Mouse (Mus musculus): ENCODE results near the gene Mtnr1b.
"Not testable (repeated sequence)": the region's sequence is repeated elsewhere in the genome, so short reads cannot be mapped to it uniquely, and the experiment has no call there.

The Mtnr1b gene

DNA sequence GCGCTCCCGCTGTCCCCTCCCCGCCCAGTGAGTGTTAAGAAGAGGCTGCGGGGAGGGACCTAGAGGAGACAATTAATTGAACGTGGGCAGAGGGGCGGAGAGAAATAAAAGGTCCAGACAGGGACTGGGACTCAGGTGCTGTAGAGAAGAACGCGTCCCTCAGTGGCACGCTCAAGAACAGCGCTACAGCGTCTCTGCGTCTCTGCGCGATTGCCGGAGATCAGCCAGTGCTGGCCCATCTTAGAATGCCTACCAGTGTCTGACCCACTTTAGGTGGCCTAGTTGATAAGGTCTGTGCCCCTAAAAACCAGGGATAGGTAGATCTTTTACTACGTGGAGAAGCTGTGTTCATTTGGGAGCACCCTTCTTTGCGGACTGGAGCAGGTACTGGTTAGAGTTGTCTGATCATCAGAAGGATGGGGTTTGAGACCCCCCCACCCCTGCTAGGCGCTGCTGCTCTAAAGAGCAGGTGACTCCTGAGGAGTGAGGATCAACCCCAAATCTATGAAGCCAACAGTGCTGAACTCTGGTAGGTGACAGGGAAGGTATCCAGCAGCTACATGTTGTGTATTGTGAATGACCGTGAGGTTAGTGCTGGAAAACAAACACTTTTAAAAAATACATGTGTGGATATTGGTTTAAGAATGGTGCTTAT lies at the start of gene Mtnr1b:
TSS of gene Mtnr1b (minus strand) at position 51 of the 655 bp plus-strand sequence.
- DNase-seq = no peak

DNA sequence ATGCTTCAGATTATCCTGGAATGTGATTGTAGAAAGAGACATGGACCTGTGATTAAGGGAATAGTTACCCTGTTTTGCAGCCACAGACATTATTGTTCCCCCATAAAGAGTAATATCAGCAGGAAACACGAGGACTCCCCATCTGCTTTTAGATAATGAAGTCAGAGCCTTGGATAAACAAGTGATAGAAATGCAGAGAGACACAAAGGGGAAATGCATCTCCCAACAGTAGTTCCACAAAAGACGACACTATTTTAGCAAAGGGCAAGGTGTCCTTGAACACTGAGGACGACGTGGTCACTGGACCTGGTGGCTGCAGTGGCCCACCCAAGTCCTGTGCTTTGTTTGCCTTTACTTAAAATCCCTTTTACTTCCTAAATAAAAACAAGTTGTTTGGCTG lies 45.9 kb upstream of the Mtnr1b start:
- no peak for DNase-seq

DNA sequence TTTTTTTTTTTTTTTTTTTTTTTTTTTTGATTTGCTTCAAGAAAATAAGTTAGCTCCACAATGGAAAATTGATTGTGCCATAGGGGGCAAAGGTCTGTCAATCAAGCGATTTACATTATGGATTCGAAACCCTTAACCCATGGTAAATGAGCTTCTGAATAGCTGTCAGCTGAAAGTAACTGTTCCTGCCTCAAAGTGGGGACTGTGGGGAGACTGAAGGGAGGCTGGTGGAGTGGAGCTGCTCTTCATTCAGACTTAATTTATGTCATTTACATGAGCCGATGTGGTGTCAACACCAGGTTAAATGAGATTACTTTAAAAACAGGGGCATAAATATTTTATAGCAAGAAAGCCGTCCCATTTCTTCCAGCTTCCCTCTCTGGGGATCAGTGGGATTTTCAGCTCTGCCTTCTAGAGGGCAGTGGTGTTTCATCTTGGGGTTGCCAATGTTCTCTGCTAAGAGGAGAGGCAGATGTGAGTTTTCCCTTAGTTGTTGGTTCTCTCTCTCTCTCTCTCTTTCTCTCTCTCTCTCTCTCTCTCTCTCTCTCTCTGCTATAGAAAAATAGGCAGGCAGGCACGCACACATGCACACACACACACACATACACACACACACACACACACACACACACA lies 45.1 kb upstream of the Mtnr1b start:
- DNase-seq = no peak

DNA sequence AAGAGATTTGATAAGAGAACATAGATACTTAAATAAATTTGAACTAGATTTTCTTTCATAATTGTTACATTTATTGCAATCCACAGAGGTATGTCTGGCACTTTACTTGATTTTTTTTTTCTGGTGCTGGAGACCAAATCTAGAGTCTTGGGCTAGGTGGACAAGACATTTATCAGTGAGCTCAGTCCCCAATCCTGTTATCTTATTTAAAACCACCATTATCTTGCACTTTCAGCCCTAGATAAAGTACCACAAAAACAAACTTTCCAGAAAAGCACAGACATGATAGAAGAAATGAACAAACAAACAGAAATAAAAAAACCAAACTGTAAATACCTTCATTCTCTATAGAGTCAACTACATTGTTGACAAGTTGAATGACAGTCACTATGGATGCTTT lies 42.2 kb upstream of the Mtnr1b start:
- DNase-seq = no peak

DNA sequence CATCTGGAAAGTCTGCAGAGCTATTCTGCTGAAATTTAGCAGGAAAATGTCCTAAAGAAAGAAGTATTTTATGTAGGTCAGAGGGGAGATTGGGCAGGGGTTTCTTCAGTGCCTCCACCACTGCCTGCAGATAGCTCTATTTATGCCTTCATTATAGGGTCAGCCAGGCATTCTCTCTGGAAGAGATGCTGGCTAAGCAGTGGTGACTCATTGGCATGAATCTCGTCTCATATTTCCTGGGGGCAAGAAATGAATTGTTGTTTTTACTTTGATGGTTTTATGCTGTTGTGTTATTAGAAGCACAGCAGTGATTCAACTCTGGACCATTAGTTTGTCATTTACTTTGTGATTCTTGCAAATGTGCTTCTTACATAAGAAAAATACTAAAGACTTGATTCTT lies 38.4 kb upstream of the Mtnr1b start:
- no peak for DNase-seq

DNA sequence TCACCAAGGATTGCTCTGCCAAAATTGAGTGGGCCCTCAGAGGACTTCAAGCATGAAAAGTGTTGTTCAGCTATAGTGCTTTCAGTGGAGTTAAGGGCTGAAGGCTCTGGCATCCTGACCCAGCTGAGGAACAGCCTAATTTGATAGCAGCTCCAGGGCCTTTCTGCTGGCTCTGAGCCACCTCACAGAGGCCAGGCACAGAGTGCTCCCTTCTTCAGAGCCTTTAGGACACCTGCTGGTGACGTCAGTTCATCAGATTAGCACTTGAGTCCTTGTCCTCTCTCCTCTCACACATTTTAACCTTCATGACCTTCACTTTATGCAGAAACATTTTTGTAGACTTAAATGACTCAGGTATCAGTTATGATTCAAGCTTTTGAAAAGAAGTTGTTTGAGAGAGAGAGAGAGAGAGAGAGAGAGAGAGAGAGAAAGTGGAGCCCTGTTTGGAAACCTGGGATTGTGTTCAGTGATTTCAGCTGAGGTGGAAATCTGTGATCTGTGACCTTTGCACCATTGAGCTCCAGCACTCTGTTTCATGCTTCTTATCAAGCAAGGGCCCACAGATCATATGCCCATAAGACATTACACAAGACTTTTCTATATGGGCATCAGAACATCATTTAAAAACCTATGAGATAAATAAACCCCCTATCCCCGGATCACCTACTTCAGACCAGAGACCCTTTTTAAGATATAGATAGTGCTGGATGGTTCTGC lies 35.2 kb upstream of the Mtnr1b start:
- no peak for DNase-seq

DNA sequence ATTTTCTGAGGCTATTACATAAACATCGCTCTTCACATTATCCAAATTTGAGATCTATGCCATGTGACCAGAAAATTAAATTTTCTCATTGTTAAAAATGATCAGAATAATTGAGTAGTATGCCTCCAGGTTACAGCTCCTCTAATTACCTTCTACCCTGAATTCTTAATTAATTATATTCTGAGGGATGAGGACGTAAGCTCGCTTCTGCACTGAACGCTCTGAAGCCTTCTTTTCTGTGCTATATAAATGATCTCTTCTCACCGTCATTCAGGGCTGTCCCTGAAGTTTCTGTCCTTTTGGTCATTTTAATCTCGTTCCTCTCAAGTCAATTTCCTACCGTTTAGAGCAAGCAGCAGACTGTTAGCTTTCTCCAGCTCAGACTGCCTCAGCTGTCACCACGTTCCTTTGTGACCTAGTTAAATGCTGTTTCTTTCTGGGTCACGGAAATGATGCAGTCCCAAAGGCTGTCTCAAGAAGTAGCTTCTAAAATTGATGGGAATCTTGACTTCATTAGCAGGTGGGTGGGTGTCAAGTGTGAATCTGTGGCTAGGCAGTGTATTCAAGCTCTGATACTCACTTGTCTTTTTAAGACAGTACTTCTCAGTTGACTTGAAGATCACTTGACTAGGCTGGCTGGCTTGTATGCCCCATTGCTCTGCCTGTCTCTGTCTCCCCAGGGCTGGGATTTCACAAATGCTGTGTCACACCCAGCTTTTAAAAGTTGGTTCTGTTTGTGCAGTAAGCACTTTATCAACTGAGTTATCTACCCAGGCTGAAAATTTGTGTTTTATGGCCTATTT lies 29.8 kb upstream of the Mtnr1b start:
- DNase-seq = no peak

DNA sequence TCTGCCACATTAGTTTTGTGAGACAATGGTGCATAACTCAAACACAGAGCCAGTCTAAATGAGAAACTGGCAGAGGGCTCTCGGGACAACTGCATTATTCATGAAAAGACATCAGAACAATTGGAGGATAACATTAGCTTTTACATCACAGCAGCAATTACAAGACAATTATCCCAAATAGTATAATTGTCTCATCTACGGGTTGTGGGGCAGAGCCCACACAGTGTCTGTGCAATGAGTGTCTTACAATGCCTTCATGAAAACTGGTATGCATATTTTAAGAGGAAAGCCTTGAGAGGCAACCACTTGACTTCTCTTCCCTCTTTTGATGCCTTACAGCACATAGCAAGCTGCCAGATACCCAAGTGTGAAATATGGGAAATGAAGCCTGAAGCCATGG lies 23.8 kb upstream of the Mtnr1b start:
- DNase-seq = no peak

DNA sequence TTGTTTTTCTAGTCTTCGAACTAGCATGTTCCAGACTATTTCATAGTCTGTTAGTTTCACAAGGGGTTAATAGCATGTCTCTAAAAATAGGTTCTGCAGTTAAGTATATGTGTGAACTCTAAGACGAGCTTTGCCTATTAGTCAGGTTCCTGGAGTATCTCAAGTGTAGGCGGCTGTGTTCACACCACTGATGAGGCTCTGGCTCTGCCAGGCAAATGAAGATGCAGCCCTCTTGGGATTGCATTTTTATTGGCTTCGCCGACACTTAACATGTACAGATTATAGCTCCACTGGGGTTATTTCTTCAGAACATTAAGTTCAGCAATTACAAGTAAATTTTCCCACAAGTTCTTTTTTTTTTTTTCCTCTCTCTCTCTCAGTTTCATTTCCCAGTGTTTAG lies 12.4 kb upstream of the Mtnr1b start:
- no peak for DNase-seq

DNA sequence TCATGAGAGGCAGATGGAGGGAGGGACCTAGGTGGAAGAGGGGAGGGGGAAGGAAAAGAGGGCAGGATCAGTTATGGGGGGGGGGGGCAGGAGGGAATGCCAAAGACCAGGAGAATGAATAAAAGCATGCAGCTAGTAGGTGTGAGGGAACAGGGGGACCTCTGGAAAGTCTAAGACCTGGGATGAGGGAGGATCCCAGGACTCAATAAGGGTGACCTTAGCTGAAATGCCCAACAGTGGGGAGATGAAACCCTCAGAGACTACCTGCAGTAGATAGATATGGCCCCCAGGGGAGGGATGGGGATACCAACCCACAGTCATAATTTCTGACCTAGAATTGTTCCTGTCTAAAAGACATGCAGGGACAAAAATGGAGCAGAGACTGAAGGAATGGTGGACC lies 6.4 kb upstream of the Mtnr1b start:
- DNase-seq = no peak

DNA sequence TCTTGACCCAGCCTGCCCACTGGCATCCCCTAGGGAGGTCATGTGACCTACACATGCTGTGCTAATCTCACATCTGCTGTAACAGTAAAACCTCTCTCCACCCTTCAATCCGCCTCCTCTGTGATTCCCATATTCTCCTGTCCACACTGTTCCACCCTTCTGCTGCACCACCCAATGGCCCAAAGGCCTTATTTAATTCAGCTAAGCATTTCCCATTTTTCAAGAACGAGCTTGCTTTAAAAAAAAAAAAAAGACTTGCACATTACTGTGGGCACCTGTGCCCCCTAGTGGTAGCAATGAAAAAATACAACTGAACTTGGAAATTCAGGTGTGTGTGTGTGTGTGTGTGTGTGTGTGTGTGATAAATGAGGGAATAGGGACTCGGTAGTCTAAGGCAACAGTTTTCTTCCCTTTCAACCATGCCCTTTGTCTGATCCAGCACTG lies 5.8 kb upstream of the Mtnr1b start:
- DNase-seq = peak; percentile 9 to 15

DNA sequence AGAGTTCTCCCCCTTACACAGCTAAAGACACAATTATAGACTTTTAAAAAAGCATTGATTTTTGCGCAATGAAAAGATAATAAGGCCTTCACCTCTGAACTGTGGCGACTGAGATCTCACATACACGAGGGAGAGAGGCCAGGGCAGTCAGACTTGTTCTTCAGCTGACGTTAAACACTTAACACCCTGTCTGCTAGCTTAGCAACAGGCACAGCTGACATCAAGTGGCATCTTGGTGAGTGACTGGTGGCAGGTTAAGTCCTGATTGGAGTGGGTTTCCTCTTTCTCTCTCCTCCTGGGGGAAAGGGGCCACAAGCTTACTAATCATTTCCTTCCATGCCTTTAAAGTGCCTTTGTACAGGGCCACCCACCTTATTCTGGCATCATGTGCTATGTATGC lies 4.3 kb downstream of the Mtnr1b start:
- DNase-seq = no peak

DNA sequence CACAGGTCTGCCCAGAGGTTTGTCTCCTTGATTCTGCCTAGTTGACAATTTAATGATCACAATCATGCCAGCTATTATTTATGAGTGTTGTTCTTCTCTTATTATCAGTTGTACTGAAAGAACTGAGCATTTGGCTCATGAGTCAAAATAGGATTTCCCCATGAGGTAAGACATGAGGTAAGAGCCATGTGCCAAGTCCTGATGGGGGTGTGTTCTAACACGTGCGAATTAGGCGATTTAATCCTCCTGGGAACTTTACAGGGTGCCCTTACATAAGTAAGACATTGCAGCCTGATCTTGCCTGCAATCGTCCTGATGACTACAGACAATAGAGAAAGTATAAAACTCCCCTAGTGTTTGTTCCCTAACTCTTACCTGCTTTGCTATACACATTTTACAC lies 4.9 kb downstream of the Mtnr1b start:
- no peak for DNase-seq

DNA sequence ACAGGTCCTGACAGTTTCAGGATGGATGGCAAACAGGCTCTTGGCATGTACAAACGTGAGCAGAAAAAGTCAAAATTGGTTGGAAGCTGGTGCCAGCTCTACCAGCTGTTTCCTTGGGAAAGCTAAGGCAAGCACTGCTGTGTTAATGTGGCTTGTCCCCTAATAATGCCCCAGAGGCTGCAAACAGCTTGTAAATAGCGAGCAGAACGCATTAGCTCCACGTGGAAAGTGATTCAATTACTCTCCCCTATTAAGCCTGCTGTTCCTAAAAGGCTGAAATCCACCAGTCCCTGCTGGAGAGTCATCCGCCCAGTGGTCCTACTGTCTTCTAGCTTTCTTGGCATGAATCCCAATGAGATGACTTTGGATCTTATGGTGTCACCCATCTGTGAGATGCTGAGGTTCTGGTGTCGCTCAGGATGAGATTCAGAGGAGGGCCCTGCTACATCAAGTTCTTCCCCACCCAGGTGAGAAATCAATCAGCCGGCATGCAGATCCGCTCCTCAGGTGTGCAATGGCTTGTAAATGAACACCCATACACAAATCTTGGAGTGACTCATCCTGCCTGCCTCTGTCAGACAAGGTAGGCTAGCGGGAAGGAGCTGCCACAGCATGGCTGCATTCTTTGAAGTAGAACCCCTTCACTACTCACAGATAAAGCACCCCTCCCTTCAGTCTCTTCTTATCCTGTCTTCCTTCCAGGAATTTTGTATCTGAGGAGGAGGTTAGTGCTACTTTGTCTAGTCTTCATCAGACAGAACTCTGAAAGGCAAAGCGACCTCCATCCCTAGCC lies 7.9 kb downstream of the Mtnr1b start:
- no peak for DNase-seq

DNA sequence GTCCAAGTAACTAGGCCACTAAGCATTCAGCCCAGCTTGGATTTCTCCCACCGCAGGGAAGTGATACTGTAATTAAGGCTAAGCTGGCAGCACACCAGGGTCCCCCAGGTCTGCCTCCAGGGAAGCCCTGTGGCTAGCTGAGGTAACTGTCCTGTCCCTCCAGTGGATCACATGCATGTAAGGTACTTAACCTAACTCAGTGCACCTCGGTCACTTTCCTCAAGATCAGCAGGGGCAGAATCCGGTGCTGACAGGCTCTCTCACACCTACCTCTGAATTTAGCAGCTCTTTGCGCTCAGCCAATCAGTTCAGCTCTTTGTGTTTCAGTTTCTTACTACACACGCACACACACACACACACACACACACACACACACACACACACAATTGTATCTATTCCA lies 13.0 kb downstream of the Mtnr1b start:
- no peak for DNase-seq

DNA sequence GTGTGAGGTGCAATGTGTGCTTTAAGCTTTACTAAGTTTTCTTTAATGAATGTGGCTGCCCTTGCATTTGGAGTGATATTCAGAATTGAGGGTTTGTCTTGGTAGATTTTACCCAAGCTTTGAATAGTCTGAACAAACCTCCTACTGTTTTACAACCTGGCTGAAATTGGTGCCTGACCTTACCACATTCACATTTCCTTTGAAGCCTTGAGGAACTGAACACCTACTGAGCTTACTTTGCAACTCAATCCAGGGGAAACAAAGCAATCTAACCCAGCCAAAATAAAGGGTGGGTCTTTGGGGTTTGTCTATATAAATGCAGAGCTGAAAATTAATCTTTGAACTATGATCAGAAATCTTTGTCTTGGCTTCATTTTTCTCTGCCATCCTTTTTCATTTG lies 23.6 kb downstream of the Mtnr1b start:
- DNase-seq = no peak

DNA sequence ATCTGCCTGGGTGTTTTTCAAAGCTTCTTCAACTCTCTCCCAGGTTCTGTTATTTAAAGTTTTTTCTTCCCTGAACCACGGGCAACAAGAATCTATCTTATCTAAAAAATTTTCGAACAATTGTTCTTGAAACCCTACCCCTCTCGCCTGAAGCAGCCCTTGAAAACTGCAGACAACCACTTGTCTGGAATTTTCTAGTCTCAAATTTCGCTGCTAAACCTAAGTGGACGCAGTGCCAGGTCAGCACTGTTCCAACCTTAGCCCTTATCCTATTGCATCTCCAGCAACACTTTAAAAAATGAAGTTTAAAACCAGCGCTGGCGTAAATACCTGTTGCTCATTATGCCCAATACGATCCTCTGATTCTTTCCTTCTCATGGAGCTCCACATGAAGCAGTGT lies 29.0 kb downstream of the Mtnr1b start:
- no peak for DNase-seq

DNA sequence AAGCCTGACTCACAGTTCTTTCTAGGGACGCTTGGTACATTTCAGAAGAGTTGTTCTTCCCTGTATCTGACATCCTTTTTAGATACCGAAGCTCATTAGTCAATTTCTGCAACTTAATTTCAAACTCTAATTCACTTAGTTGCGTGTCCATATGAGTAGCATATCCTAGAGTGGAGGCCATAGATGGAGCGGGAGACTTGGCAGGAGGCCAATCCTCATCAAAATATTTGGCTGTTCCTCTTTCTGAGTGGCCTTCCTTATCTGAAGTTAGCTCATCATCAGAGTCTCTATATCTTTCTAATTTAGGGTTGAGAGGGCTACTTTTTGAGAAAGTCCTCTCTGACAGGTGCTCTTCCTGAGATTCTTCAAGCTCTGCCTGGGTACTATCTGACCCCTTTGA lies 29.4 kb downstream of the Mtnr1b start:
- DNase-seq = not testable (repeated sequence)

DNA sequence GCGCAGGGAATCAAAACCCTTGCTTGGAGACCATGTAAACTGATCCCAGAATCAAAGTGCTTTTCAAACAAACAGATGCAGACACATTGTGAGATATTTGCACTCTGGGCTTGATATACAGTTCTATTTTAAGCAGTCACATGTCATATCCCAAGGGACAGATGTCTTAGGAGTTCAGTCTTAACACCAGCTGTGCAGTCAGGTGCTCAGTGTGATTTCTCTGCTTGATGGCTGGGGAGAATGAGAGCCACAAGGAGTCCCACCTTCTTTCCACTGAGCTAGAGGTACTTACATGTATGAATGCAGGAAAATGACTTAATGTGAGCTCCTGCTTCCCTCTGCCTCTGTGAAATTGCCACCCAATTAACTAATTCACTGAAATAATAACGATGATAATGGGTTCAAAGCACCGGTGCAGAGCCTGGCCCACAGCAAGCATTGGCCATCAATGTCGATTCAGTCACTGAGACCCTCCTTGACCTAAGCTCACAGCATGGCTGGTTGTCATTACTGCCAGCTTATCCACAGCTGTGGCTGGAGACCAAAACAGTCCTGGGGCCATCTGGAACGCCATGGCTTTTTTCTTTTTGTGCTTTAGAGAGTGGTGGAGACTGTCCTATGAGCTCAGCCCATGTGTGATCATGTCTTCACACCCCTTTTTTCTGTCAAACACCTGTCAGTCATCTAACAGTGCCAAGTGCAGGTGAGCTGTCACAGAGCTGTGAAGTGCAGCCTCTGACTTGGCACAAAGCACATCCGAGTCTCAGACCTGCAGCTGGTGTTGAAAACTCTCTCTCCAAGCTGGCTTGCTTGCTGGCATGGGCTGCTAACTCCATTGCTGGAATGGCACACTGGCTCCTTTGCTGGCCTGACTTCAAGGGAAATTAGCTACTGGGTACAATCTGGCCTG lies 61.1 kb downstream of the Mtnr1b start:
- no peak for DNase-seq

DNA sequence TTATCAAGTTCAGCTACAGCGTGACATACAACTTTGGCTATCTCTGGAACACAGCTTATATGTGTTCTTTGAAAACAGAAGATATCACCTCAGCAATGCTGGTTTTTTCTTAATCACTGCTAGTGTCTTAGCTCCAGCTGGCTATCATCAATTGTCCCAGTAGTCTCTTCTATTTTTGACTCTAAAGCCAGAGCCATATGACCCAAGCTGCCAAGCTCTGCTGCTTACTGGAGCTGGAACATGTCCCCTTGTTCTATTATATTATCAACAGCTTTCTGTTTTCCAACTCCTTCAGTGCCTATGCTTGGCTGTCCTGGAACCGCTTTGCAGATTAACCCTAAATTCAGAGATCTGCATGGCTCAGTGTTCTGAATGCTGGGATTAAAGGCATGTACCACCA lies 70.1 kb downstream of the Mtnr1b start:
- no peak for DNase-seq

DNA sequence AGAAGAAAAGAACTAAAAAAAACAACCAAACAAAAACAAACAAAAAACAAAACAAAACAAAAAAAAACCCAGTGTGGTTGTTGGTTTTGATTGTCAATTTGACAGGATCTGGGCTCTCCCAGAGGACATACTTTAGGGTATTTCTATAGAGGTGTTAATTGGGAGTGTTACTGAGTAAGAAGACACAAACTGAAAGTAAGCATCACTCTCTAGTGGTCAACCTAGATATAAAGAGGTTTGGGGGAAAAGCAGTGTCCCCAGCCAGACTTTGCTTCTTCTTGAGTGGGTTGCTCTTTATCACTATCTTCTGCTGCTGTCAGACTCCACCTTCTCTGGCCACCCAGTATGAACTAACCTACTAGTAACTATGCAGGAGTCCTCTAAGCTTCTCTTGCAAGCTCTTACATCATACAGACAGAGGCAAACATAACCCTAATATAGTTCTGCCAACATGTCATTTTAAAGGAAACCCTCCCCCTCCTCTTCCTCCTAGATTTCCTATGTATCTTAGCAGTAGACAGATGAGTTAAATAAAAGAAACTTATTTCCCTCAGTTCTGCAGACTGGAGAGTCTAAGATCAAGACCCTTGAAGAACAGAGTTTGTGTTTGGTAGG lies 71.8 kb downstream of the Mtnr1b start:
- DNase-seq = no peak

All from B cell, adult 2 months (primary cell).